Mouse (Mus musculus): Measurements from ENCODE around the gene Krtap17-1.

The Krtap17-1 gene

DNA sequence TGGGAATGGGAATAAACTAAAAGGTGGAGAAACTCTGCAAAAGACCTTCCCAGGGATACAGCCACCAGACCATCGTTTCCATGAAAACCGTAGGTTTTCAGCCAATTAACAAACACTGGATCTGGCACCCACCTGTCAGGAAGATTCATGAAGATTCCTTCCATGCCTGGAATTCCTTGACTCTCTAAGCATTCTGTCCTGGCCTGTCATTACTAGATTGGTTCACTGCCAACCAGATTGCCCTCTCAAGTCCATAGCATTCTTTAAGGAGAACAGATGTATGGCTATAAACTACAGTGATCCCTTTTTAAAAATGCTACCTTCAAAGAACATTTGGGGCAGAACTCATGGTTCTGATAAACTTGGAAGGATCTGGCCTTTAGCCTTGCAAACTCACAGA is 27.8 kb downstream of the Krtap17-1 start:
- DNase-seq (ENCODE audit: low spot score in 2 of 2): no peak

DNA sequence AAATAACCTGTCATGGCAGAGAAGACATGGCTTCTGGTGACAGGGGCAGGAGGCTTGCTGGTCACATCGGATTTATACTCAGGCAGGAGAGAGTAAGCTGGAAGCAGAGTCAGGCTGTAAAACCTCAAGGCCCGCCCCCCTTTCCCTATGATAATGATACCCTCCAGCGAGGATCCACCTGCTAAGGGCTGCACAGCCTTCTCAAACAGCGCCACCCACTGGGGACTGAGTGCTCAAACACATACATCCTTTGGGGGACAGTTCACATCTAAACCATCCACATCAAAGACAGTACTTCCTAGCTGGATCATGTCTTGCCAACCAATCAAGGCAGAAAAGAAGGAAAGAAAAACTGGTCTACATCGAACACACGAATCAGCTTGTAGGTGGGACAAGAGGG is 29.6 kb downstream of the Krtap17-1 start:
- no peak for DNase-seq (ENCODE audit: low spot score in 2 of 2)

DNA sequence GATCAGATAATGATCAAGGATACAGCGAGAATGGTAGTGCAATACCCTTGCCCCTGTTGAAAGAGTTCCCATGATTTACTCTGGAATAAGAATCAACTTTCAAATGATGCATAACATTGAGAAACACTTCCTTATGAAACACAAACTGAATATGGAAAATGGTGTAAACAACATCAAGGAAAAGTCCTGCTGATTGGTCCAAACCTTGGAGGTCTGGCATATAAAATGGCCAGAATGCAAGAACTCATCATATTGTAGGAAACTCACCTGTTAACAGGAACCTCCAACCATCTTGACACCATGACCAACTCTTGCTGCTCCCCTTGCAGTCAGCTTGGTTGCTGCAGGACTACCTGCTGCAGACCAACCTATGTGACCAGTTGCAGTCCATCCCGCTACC is 45.6 kb downstream of the Krtap17-1 start, which contains the start of gene Krtap9-5:
Gene Krtap9-5, plus strand, starts transcription at position 301 of the 400 bp plus-strand sequence.
- DNase-seq (ENCODE audit: low spot score in 2 of 2): no peak

Measured in thymus, postnatal 10 days (tissue).